Mouse (Mus musculus) testis, adult 2 months (tissue): ENCODE measurements around the gene Tbkbp1.

ENCODE experiments used
- CTCF ChIP-seq: fragments of 200-500 bp; IDR thresholded peaks from 2 replicates; pipeline ENCODE4 v1.5.1; 2012; ENCODE audit warnings: low read depth, mild to moderate bottlenecking, inconsistent platforms, low read length, moderate library complexity; ENCODE audit not compliant: control insufficient read depth, insufficient read depth, insufficient replicate concordance
- POLR2A ChIP-seq: fragments of 200-500 bp; IDR thresholded peaks from 2 replicates; pipeline ENCODE4 v1.6.1; 2012; ENCODE audit warnings: low read depth, mild to moderate bottlenecking, inconsistent platforms, low read length, moderate library complexity; ENCODE audit not compliant: control insufficient read depth

GRCm38 (mm10) chr11:97101722-97102121 lies 49.6 kb downstream of the Tbkbp1 start:
- TF ChIP-seq CTCF (peak; percentile 81; the same call in 1 of the 2 replicates), POLR2A (no peak)
